Mouse (Mus musculus) ES-Bruce4 (cell line): Measurements from ENCODE around the gene Ube2f.

Experiments
- CTCF ChIP-seq: IDR thresholded peaks from one replicate; pipeline ENCODE4 v1.8.1; 2011; ENCODE audit warnings: low read depth, low read length
- EP300 ChIP-seq: IDR thresholded peaks from 2 replicates; pipeline ENCODE4 v1.6.1; 2011; ENCODE audit warnings: low read depth, low read length; ENCODE audit not compliant: insufficient read depth
- POLR2A ChIP-seq: IDR thresholded peaks from one replicate; pipeline ENCODE4 v1.8.1; 2011; ENCODE audit warnings: low read length; ENCODE audit not compliant: insufficient read depth

GRCm38 (mm10) chr1:91277480-91277879 is 27.4 kb downstream of the Ube2f start:
- TF ChIP-seq POLR2A (no peak), CTCF (no peak), EP300 (no peak)
